Mouse (Mus musculus) lung, embryonic 16.5 days (tissue): ENCODE measurements at regions not wholly inside any gene's neighbourhood (a gene's known extent, or its start where the extent isn't known, plus 50 kb on each side); places are given as distances from the start of the nearest gene placed in this dataset.

Source experiments
- ATAC-seq: fragments of 200-750 bp; cut with Nextera tagmentation; 2 replicates; pipeline ENCODE4 v1.8.0; 2017; ENCODE audit warnings: low read depth, mild to moderate bottlenecking, moderate library complexity
- H3K27ac ChIP-seq: fragments of 300-500 bp; sonication (generic); 2 replicates; pipeline ENCODE4 v1.5.1; 2014; ENCODE audit warnings: mild to moderate bottlenecking, control low read depth, low read length
- H3K27me3 ChIP-seq: fragments of 300-500 bp; sonication (generic); 2 replicates; pipeline ENCODE4 v1.6.1; 2014; ENCODE audit warnings: low read depth, low read length, mixed read lengths; ENCODE audit not compliant: control insufficient read depth, insufficient read depth
- H3K36me3 ChIP-seq: fragments of 300-500 bp; sonication (generic); 2 replicates; pipeline ENCODE4 v1.6.1; 2014; ENCODE audit warnings: low read length; ENCODE audit not compliant: control insufficient read depth, insufficient read depth
- H3K4me1 ChIP-seq: fragments of 300-500 bp; sonication (generic); replicated peaks from 2 replicates; pipeline ENCODE4 v1.6.1; 2014; ENCODE audit warnings: low read length, mixed read lengths; ENCODE audit not compliant: control insufficient read depth, insufficient read depth
- H3K4me2 ChIP-seq: fragments of 300-500 bp; sonication (generic); 2 replicates; pipeline ENCODE4 v1.6.1; 2014; ENCODE audit warnings: low read depth, low read length, control low read depth
- H3K4me3 ChIP-seq: fragments of 300-500 bp; sonication (generic); 2 replicates; pipeline ENCODE4 v1.5.1; 2014; ENCODE audit warnings: mild to moderate bottlenecking, low read length, control low read depth
- H3K9ac ChIP-seq: fragments of 300-500 bp; sonication (generic); 2 replicates; pipeline ENCODE4 v1.6.1; 2014; ENCODE audit warnings: low read length, control low read depth
- H3K9me3 ChIP-seq: fragments of 300-500 bp; sonication (generic); 2 replicates; pipeline ENCODE4 v1.6.1; 2016; ENCODE audit warnings: low read length; ENCODE audit not compliant: control insufficient read depth
- WGBS: fragments of 180-500 bp; shearing (Covaris S2); extraction: QIAGEN DNeasy Blood & Tissue Kit; methylation state at CpG from one replicate; pipeline ENCODE4 v1.1.7; 2014; 5-methylcytosine and 5-hydroxymethylcytosine counted together

DNA sequence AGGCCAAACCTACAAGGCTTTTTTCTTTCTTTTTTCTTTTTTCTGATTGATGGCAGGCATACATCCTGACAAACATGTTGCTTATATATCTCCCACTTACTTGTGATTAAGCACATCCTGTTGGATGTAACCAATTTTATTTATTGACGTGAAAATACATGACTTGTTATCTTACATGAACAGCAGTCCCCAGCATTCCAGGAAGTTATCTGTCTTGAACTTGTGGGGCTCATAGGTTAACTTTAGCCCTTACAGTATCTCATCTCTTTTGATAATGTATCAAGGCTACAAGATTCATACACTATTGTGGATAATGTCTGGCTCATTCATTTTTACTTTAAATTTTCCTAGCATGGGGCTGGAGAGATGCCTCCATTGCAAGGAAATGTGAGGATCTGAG, 852.0 kb upstream of the Agtr1b start:
- no peak for ATAC-seq
- Histone ChIP-seq H3K9me3 (no peaks in the 10 kb centered on the region), H3K9ac (no peak overlapping the region), H3K27me3 (no peaks in the 10 kb centered on the region), H3K4me1 (no peaks in the 10 kb centered on the region), H3K27ac (no peak overlapping the region), H3K36me3 (no peaks in the 10 kb centered on the region), H3K4me3 (no peak overlapping the region), H3K4me2 (no peak overlapping the region)
- 38% methylated on average over 1 of the region's 1 CpGs for WGBS

- Histone ChIP-seq H3K4me3 (no peak overlapping the region), H3K9me3 (no peaks in the 10 kb centered on the region), H3K4me1 (no peaks in the 10 kb centered on the region), H3K27ac (no peak overlapping the region), H3K9ac (no peak overlapping the region), H3K36me3 (no peaks in the 10 kb centered on the region), H3K27me3 (no peaks in the 10 kb centered on the region), H3K4me2 (no peak overlapping the region)
- ATAC-seq = no peak
- 75% methylated on average over 2 of the region's 2 CpGs for WGBS
Observed at GRCm38 (mm10) chr3:21241184-21241583, 835.3 kb upstream of the Tbl1xr1 start.

GRCm38 (mm10) chr3:21256129-21256760, 820.2 kb upstream of the Tbl1xr1 start:
- 95% methylated on average over 1 of the region's 1 CpGs for WGBS
- H3K4me1 ChIP-seq = no peaks in the 10 kb centered on the region
- no peak for ATAC-seq

DNA sequence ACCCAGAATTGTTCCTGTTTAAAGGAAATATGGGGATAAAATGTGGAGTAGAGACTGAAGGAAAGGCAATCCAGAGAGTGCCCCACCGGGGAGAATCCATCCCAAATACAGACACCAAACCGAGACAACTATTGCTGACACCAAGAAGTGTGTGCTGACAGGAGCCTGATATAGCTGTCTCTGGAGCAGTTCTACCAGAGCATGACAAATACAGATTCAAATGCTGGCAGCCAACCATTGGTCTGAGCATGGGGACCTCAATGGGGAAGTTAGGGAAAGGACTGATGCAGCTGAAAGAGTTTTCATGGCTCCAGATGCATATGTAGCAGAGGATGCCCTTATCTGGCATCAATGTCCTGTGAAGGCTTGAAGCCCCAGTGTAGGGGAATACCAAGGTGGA, 813.1 kb upstream of the Tbl1xr1 start:
- Histone ChIP-seq H3K9me3 (no peaks in the 10 kb centered on the region), H3K36me3 (no peaks in the 10 kb centered on the region), H3K4me2 (no peak overlapping the region), H3K4me3 (no peak overlapping the region), H3K27me3 (no peaks in the 10 kb centered on the region), H3K4me1 (no peaks in the 10 kb centered on the region), H3K27ac (no peak overlapping the region), H3K9ac (no peak overlapping the region)
- no peak for ATAC-seq
- WGBS = 66% methylated on average over 2 of the region's 2 CpGs

More at GRCm38 (mm10) chr3:21256129-21256760, 820.2 kb upstream of the Tbl1xr1 start:
- H3K27ac ChIP-seq = no peak overlapping the region
- H3K36me3 ChIP-seq = no peaks in the 10 kb centered on the region
- H3K27me3 ChIP-seq = no peaks in the 10 kb centered on the region
- H3K4me2 ChIP-seq = no peak overlapping the region
- no peak overlapping the region for H3K9ac ChIP-seq
- no peak overlapping the region for H3K4me3 ChIP-seq
- H3K9me3 ChIP-seq = no peaks in the 10 kb centered on the region

DNA sequence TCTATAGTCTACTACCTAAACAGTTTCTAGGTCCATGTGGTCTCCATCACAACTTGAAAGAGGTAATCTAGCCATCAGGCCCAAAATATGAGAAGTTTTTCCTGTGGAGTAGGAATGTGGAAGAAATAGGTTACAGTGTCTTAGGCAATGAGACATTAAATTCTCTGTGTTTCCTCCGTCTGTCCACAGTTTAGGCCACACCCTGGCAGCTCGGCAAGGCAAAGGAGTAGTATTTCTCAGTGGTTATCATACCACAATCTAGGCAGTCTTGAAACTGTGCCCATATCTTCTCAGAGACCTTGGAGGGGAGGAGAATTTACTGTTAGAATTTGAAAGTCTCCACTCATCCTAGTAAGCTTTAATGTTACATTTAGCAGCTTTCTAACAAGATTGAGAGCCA, 811.0 kb upstream of the Tbl1xr1 start:
- H3K27ac ChIP-seq = no peak overlapping the region
- no peak for ATAC-seq
- H3K36me3 ChIP-seq = no peaks in the 10 kb centered on the region
- no peak overlapping the region for H3K4me3 ChIP-seq
- no peak overlapping the region for H3K4me2 ChIP-seq
- no peaks in the 10 kb centered on the region for H3K4me1 ChIP-seq
- H3K9ac ChIP-seq = no peak overlapping the region
- WGBS = 65% methylated on average over 2 of the region's 2 CpGs
- no peaks in the 10 kb centered on the region for H3K27me3 ChIP-seq
- no peaks in the 10 kb centered on the region for H3K9me3 ChIP-seq

DNA sequence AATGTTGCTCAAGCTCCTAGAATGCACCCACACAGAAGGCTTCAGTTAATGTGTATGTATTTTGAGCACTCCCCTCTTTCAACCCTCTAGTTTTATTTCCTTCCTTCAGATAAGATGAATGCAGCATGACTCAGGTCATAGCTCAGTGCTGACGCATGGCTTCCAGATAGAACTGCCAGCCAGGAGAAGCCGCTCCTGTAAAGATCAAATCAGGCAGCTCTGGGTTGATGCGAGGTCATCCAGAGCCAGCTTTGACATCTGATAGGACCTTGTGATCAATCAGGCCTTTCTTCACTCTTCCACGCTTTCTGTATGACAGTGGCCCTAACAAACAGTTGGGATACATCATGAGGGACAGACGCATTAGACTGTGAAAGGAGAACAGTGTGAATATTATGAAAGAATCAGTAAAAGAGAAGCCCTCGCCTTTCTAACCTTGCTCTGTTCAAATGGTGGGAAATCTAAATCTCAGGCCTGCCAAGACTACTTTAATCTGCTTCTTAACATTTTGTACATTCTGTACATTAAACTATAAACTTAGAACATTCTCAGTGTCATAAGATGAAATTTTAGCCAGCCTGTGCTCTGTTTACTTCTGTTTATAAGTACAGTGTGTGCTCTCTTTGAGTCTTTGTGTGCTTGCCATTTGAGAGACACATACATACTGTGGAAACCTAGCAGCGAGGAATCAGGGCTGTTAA, 807.9 kb upstream of the Tbl1xr1 start:
- no peaks in the 10 kb centered on the region for H3K4me1 ChIP-seq

GRCm38 (mm10) chr3:21269130-21269440, 807.4 kb upstream of the Tbl1xr1 start:
- no peaks in the 10 kb centered on the region for H3K4me1 ChIP-seq
- WGBS = 66% methylated on average over 2 of the region's 2 CpGs
- no peaks in the 10 kb centered on the region for H3K27me3 ChIP-seq
- no peak overlapping the region for H3K27ac ChIP-seq
- no peak for ATAC-seq
- no peaks in the 10 kb centered on the region for H3K9me3 ChIP-seq
- H3K9ac ChIP-seq = no peak overlapping the region
- H3K4me2 ChIP-seq = no peak overlapping the region
- H3K4me3 ChIP-seq = no peak overlapping the region
- no peaks in the 10 kb centered on the region for H3K36me3 ChIP-seq

More for the DNA sequence above, 807.9 kb upstream of the Tbl1xr1 start:
- H3K27me3 ChIP-seq = no peaks in the 10 kb centered on the region
- no peak overlapping the region for H3K4me3 ChIP-seq
- no peaks in the 10 kb centered on the region for H3K9me3 ChIP-seq
- no peak overlapping the region for H3K9ac ChIP-seq
- H3K27ac ChIP-seq = peak overlapping the region; percentile 46
- no peak overlapping the region for H3K4me2 ChIP-seq
- no peaks in the 10 kb centered on the region for H3K36me3 ChIP-seq
- peak; percentile 85 for ATAC-seq
- WGBS = 57% methylated on average over 7 of the region's 7 CpGs

GRCm38 (mm10) chr3:21270788-21271187, 805.7 kb upstream of the Tbl1xr1 start:
- no peak for ATAC-seq
- H3K4me2 ChIP-seq = no peak overlapping the region
- H3K9ac ChIP-seq = no peak overlapping the region
- no peak overlapping the region for H3K4me3 ChIP-seq
- H3K36me3 ChIP-seq = no peaks in the 10 kb centered on the region
- WGBS = 78% methylated on average over 3 of the region's 3 CpGs
- H3K27ac ChIP-seq = no peak overlapping the region
- no peaks in the 10 kb centered on the region for H3K9me3 ChIP-seq
- no peaks in the 10 kb centered on the region for H3K4me1 ChIP-seq
- H3K27me3 ChIP-seq = no peaks in the 10 kb centered on the region

DNA sequence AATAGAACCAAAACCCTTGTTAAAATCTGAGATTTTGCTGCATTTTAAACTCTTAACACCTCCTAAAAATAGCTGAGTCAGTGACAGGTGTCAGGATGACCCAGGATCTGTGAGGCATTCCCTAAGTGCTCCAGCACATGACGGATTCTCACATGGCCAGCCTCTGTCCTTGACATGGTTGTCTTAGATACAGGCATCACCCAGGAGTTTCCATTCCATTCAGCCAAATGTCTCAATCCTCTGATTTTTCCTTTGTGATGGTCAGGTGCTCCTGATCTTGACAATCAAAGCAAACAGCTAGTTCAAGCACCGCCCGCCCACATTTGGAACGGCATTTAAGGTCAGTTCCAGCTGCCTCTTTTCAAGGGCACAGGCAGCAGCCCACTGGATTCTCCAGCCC, 804.2 kb upstream of the Tbl1xr1 start:
- no peak for ATAC-seq
- Histone ChIP-seq H3K9ac (no peak overlapping the region), H3K4me2 (no peak overlapping the region), H3K4me3 (no peak overlapping the region), H3K36me3 (no peaks in the 10 kb centered on the region), H3K27me3 (no peaks in the 10 kb centered on the region), H3K27ac (no peak overlapping the region), H3K9me3 (no peaks in the 10 kb centered on the region), H3K4me1 (no peaks in the 10 kb centered on the region)
- WGBS = 66% methylated on average over 4 of the region's 4 CpGs
